Mouse (Mus musculus): Measurements from ENCODE around the gene Epha10.

The Epha10 gene

GRCm38 (mm10) chr4:124880599-124880998, at the start of gene Epha10:
TSS of gene Epha10 (plus strand) at chr4:124880899.
- no peak for DNase-seq (ENCODE audit: low spot score)

DNA sequence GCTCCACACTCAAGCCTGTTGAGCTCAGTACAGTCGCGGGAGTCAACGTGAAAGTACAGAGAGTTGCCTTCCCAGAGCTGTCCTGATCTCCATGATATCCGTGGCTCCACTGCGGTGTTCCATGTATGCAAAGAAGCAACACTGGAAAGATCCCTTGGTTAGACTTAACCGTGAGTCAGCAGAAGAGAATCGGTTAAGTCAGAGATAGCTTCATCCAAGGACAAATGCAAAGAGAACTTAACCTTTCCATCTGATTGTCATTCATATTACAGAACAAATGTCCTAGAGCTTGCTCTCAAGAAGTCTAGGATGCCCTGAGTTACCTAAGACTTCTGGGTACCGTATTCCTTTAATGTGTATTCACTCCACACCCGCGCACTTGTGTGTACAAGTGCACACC, 47.9 kb upstream of the Epha10 start:
- DNase-seq (ENCODE audit: low spot score): no peak

- no peak for DNase-seq (ENCODE audit: low spot score)
These were observed 42.5 kb upstream of the Epha10 start for GRCm38 (mm10) chr4:124838035-124838700.

GRCm38 (mm10) chr4:124840998-124841397, 39.7 kb upstream of the Epha10 start:
- DNase-seq (ENCODE audit: low spot score): no peak

- peak; percentile 29 for DNase-seq (ENCODE audit: low spot score)
These were observed 37.2 kb upstream of the Epha10 start for GRCm38 (mm10) chr4:124843493-124843892.

DNA sequence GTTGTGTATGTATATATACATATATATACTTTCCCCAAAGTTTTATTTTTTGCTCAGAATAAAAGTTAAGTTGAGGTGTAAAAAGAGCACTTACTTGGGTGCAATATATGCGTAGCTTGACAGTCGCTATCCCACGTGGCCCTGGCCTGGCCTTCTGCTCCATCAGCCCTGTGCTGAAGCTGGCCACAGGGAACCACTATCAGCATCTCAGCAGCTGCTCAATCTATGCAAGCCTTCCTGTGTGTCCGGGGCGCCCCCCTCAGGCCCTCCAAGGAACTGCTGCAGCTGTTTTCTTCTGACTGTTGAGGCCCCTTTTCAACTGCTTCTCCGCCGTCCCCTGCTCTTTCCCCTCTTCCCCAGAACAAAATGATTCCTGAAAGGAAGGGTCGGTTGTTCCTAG, 33.1 kb upstream of the Epha10 start:
- DNase-seq (ENCODE audit: low spot score): peak; percentile 72

- DNase-seq (ENCODE audit: low spot score): no peak
These were observed 31.0 kb upstream of the Epha10 start for GRCm38 (mm10) chr4:124849631-124850260.

DNA sequence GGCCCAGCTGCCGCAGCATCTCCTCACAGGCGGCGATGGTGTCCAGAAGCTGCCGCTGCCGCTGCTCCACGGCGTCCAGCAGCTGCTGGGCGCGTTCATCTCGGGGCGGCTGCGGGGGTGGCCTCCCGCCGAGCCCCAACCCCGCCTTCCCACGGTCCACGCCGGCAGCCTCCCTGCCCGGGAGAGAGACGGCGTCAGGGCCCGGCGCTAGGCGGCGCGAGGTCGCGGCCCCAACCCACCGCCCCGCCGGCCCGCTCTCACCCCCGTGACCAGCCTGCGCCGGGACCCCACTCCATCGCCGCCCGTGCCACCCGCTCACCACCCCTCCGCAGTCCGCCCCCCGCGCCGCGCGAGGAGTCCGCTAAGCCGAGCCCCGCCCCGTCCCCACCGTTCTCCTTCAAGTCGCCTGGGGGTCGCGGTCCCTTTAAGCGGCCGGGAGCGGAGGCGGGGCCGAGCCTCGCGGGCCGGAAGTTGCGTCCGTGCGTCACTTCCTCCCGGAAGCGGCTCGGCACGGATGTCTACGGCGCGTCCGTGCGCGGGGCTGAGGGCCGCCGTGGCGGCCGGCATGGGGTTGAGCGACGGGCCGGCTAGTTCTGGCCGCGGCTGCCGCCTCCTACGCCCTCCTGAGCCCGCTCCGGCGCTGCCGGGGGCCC, 30.3 kb upstream of the Epha10 start, which contains the start of gene Yrdc:
Yrdc (plus strand) TSS at position 419 of the 653 bp plus-strand sequence.
- DNase-seq (ENCODE audit: low spot score): peak; percentile 93

GRCm38 (mm10) chr4:124850933-124851658, 29.6 kb upstream of the Epha10 start, which contains the start of gene 1110065P20Rik:
TSS of gene 1110065P20Rik (minus strand) at chr4:124851196.
- DNase-seq (ENCODE audit: low spot score): peak; percentile 70

DNA sequence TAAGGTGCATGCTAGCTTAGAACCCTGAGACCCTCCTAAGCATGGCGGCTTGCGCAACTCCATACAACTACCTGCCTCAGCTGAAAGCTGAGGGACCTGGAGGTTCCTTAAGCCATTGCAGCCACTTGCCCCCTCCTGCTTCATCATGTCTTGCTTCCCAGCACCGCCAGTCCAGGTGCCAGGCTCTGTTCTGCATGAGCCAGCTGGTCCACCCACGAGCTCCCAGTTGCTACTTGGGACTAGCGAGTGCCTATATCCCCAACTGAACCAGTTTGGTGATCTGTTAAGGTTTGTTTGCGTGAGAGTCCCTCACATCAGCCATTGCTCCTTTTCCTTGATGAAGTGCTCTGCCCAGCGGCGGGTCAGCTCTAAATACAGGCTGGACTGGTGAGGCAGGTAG, 24.4 kb upstream of the Epha10 start:
- no peak for DNase-seq (ENCODE audit: low spot score)

DNA sequence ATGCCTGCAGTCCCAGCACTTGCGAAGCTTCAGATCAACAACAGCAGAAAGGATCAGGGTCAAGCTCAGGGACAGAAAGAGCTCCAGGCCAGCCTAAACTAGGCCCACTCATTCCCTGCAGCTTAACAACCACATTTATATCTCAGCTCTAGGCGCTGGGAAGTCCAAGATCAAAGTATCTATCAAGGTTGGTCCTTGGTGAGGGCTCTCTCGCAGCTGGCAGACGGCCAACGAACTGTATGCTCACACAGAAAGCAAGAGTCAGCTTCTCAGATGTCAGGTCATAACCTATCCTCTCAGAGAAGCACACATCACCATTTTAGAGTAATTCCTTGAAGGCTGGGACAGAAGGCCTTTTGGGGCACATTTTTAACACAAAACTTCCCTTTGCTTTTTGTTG, 22.3 kb upstream of the Epha10 start:
- DNase-seq (ENCODE audit: low spot score): no peak

DNA sequence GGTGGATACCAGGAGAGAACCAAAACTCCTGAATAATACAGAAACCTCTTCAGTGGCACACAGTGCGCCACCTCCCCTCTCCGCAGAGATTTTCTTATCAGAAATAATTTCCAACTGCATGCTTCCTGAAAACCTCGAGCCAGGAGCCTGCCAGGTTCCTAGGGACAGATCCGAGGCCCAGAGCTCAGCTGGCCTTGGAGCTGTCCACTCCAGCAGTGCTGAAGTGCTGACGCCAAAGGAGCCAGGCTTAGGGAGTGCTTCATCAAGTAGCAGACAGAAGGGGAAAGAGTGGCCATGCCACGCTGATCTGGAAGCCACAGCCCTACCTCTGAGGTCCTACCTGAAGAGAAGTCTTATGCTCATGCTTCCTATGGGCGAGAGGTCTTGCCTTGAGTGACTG, 20.3 kb upstream of the Epha10 start:
- peak; percentile 48 for DNase-seq (ENCODE audit: low spot score)

GRCm38 (mm10) chr4:124861283-124862188, 19.2 kb upstream of the Epha10 start, which contains the start of gene Maneal:
TSS of gene Maneal (minus strand) at chr4:124862171.
- DNase-seq (ENCODE audit: low spot score): no peak

- DNase-seq (ENCODE audit: low spot score): no peak
These were observed 8.0 kb upstream of the Epha10 start for GRCm38 (mm10) chr4:124872719-124873118.

DNA sequence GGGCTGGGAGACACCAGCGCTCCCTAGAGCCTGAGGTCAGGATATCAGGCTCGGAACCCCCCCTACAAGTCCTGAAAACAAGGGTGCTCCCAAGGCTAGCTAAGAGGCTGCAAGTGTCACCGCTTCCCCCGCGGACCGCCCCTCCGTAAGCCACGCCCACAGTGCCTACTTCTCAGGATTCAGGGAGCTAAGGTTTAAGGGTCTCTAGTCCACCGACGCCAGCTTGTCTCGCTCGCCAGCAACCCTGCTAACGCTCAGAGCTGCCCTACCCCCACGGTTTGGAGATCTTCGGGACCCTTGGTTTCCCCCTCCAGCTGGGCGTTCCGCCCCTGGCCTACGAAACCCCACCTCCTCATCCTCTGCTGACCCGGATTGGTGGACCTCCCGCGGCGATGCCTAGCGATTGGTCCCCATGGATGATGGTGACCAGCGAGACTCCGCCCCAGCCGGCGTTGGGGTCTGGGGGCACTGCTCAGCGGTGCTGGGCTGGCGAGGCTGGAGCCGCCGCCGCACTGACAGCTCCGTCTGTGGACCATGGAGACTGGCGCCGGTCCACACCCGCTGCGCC, 726 bp downstream of the Epha10 start:
- no peak for DNase-seq (ENCODE audit: low spot score)

GRCm38 (mm10) chr4:124882151-124882729, 1.5 kb downstream of the Epha10 start:
- DNase-seq (ENCODE audit: low spot score): peak; percentile 35

GRCm38 (mm10) chr4:124888702-124889101, 8.0 kb downstream of the Epha10 start:
- DNase-seq (ENCODE audit: low spot score): no peak

- DNase-seq (ENCODE audit: low spot score): no peak
These were observed 9.2 kb downstream of the Epha10 start for GRCm38 (mm10) chr4:124889935-124890334.

- DNase-seq (ENCODE audit: low spot score): no peak
These were observed 10.1 kb downstream of the Epha10 start for GRCm38 (mm10) chr4:124890831-124891230.

DNA sequence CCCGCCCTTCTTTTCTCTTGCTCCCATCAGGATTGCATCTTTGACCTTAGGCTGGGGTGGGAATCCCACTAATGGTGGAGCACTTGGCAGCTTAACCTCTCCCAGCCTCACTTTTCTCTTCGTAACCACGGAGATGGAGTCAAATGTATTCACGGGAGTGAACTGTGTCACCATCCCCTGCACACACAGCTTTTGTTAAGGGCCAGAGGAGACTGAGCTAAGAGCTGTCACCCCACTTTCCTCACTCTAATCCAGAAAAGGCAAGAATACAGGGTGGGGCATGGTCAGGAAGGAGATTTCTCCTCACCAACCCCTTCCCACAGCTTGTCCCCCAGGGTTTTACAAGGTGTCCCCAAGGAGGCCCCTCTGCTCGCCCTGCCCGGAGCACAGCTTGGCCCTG, 13.1 kb downstream of the Epha10 start:
- no peak for DNase-seq (ENCODE audit: low spot score)
